In genomic region chr10:25371915-25372371, GRCm38 (mm10) we compare ENCODE assay signal across 10 mouse cellular contexts. TPM values are rescaled to one million over a fixed set of nuclear protein-coding genes. Genes with fewer than 3 reads are reported as not detected.
DNase-seq lines count a peak whose midpoint lies in the region; ATAC-seq and TF ChIP-seq lines count a peak whose summit lies in the region.
"Had no signal": no experiment of that assay in that cellular context is flagged by ENCODE, and none has a peak within 500 bp of the region (broad histone marks: within the 10 kb centered on the region; RNA-seq: fewer than 3 reads in every experiment).

No protein-coding gene starts in this region.

- H3K36me3 ChIP-seq in forebrain, embryonic 14.5 days (ENCODE audit: control insufficient read depth, insufficient read depth, low read length) = no peaks in the 10 kb centered on the region
- no peaks in the 10 kb centered on the region for H3K36me3 ChIP-seq in myocyte (ENCODE audit: control insufficient read depth, insufficient read depth)

- no peaks in the 10 kb centered on the region for H3K27me3 ChIP-seq in forebrain, embryonic 14.5 days (replicated peaks; ENCODE audit: control insufficient read depth, insufficient read depth, low read length)
- H3K27me3 ChIP-seq in myocyte (ENCODE audit: control insufficient read depth, insufficient read depth, insufficient read length) = no peaks in the 10 kb centered on the region

- no peak overlapping the region for H3ac ChIP-seq in myocyte (ENCODE audit: control insufficient read depth, insufficient read length)

- H3K79me2 ChIP-seq in myocyte (ENCODE audit: control insufficient read depth, insufficient read depth) = peaks cover 96% of the 10 kb centered on the region

- intact Hi-C loops in gastrocnemius, postnatal 14 days (cut with DNase I; ENCODE audit: low total_unique reads) = loop anchor here (10.0 kb wide), 1 partner anchor 123 kb away; no protein-coding TSS in a partner anchor

- 9% methylated on average over 3 of the region's 3 CpGs for WGBS in forebrain, embryonic 14.5 days

- no peak overlapping the region for H3K27ac ChIP-seq in forebrain, embryonic 14.5 days (ENCODE audit: low read depth, low read length)

- peak overlapping the region; percentile 8; the same call in 1 of the 2 replicates for H3K4me2 ChIP-seq in forebrain, embryonic 14.5 days (ENCODE audit: low read length)
- peak overlapping the region; percentile 28 for H3K4me2 ChIP-seq in myocyte (ENCODE audit: low read depth)

- peak; percentile 55 for DNase-seq in embryo, embryonic 11 days
- no peak for DNase-seq in embryo, embryonic 9.5 days (ENCODE audit: extremely low spot score)
- peak; percentile 26 for DNase-seq in layer of hippocampus, adult 9-11 months
- DNase-seq in layer of hippocampus, adult 18-20 months (ENCODE audit: low spot score in 2 of 2) = no peak
- peak; percentile 82 for DNase-seq in forebrain, embryonic 14.5 days (ENCODE audit: low spot score)
- DNase-seq in thymus, postnatal 14 days = no peak
- no peak for DNase-seq in gastrocnemius, postnatal 14 days
- DNase-seq: B cell, adult 2 months; liver, postnatal 0 days had no signal

- H3K4me3 ChIP-seq in forebrain, embryonic 14.5 days (ENCODE audit: low read depth, low read length) = no peak overlapping the region
- no peak overlapping the region for H3K4me3 ChIP-seq in myocyte

- ATAC-seq in forebrain, embryonic 14.5 days = peak; percentile 85
- ATAC-seq: liver, postnatal 0 days had no signal

- H3K9ac ChIP-seq in forebrain, embryonic 14.5 days (ENCODE audit: low read length) = no peak overlapping the region
- H3K9ac ChIP-seq: liver, postnatal 0 days had no signal

- H3K9me3 ChIP-seq in forebrain, embryonic 14.5 days (replicated peaks; ENCODE audit: control insufficient read depth, low read length) = no peaks in the 10 kb centered on the region

- TF ChIP-seq POLR2A in myocyte (IDR thresholded peaks at IDR 0.05; ENCODE audit: insufficient read length, low read depth) = no peak

- H3K4me1 ChIP-seq in forebrain, embryonic 14.5 days (ENCODE audit: control insufficient read depth, insufficient read depth, low read length) = peaks cover 14% of the 10 kb centered on the region

TF ChIP-seq in myocyte, 11 proteins besides CTCF, POLR2A, EP300 and RAD21:
- TF ChIP-seq SRF (IDR thresholded peaks at IDR 0.05; ENCODE audit: control insufficient read depth, insufficient read length, low read depth) = no peak

RNA-seq across cellular contexts. Expression of gene Epb41l2, which starts 12.3 kb away (rescaled TPM):
- 10 to 100 TPM; 69.9 to 72.5 TPM for total RNA-seq in layer of hippocampus, adult 18-20 months (2021)
- polyA plus RNA-seq in forebrain, embryonic 14.5 days (2014; fragmentation: Nextera tagmentation; extraction: Ambion mirVana) = 17.2 and 20.6 TPM in 2 replicates
- 22.3 TPM for polyA plus RNA-seq in myocyte (2012; fragmentation: generic; extraction: Trizol)
- total RNA-seq in gastrocnemius, postnatal 14 days (2021) = 10 to 100 TPM; 61.5 to 66.5 TPM

Comparison
In these comparisons a context has a peak if more than half of its experiments do, and no peak if none do; other contexts are left out.
1. DNase-seq: peak in embryo, embryonic 11 days (single experiment), layer of hippocampus, adult 9-11 months (single experiment) and forebrain, embryonic 14.5 days (single experiment); none in embryo, embryonic 9.5 days (single experiment), layer of hippocampus, adult 18-20 months (0 of 2), thymus, postnatal 14 days (single experiment) and gastrocnemius, postnatal 14 days (single experiment).